Mouse (Mus musculus): ENCODE results near the gene Fbxo47.

Gene Fbxo47

GRCm38 (mm10) chr11:97830501-97830900, 53.5 kb downstream of the Fbxo47 start:
- no peak for DNase-seq (ENCODE audit: low spot score)

GRCm38 (mm10) chr11:97829913-97830476, 54.0 kb downstream of the Fbxo47 start:
- no peak for DNase-seq (ENCODE audit: low spot score)

- DNase-seq (ENCODE audit: low spot score) = no peak
Measured at GRCm38 (mm10) chr11:97829365-97829764, 54.6 kb downstream of the Fbxo47 start.

GRCm38 (mm10) chr11:97827654-97828053, 56.3 kb downstream of the Fbxo47 start:
- no peak for DNase-seq (ENCODE audit: low spot score)

GRCm38 (mm10) chr11:97826414-97826813, 57.5 kb downstream of the Fbxo47 start:
- no peak for DNase-seq (ENCODE audit: low spot score)

- no peak for DNase-seq (ENCODE audit: low spot score)
Measured at GRCm38 (mm10) chr11:97825971-97826370, 58.0 kb downstream of the Fbxo47 start.

GRCm38 (mm10) chr11:97825295-97825694, 58.7 kb downstream of the Fbxo47 start:
- DNase-seq (ENCODE audit: low spot score) = no peak

- DNase-seq (ENCODE audit: low spot score) = no peak
Measured at GRCm38 (mm10) chr11:97824895-97825294, 59.1 kb downstream of the Fbxo47 start.

GRCm38 (mm10) chr11:97824168-97824567, 59.8 kb downstream of the Fbxo47 start:
- DNase-seq (ENCODE audit: low spot score) = no peak

GRCm38 (mm10) chr11:97822840-97823603, 60.9 kb downstream of the Fbxo47 start:
- DNase-seq (ENCODE audit: low spot score) = no peak

- DNase-seq (ENCODE audit: low spot score) = peak; percentile 52
Measured at GRCm38 (mm10) chr11:97821401-97822064, 62.4 kb downstream of the Fbxo47 start.

- DNase-seq (ENCODE audit: low spot score) = peak; percentile 86
Measured at GRCm38 (mm10) chr11:97820840-97821239, 63.1 kb downstream of the Fbxo47 start.

- no peak for DNase-seq (ENCODE audit: low spot score)
Measured at GRCm38 (mm10) chr11:97819923-97820322, 64.0 kb downstream of the Fbxo47 start.

GRCm38 (mm10) chr11:97819102-97819501, 64.9 kb downstream of the Fbxo47 start:
- DNase-seq (ENCODE audit: low spot score) = no peak

GRCm38 (mm10) chr11:97818571-97818970, 65.4 kb downstream of the Fbxo47 start:
- peak; percentile 60 for DNase-seq (ENCODE audit: low spot score)

- no peak for DNase-seq (ENCODE audit: low spot score)
Measured at GRCm38 (mm10) chr11:97818003-97818402, 66.0 kb downstream of the Fbxo47 start.

GRCm38 (mm10) chr11:97817379-97817778, 66.6 kb downstream of the Fbxo47 start:
- DNase-seq (ENCODE audit: low spot score) = peak; percentile 44

- no peak for DNase-seq (ENCODE audit: low spot score)
Measured at GRCm38 (mm10) chr11:97816916-97817315, 67.0 kb downstream of the Fbxo47 start.

GRCm38 (mm10) chr11:97816176-97816575, 67.8 kb downstream of the Fbxo47 start:
- no peak for DNase-seq (ENCODE audit: low spot score)

- no peak for DNase-seq (ENCODE audit: low spot score)
Measured at GRCm38 (mm10) chr11:97815736-97816135, 68.2 kb downstream of the Fbxo47 start.

GRCm38 (mm10) chr11:97813746-97814515, 70.0 kb downstream of the Fbxo47 start:
- DNase-seq (ENCODE audit: low spot score) = no peak

GRCm38 (mm10) chr11:97813085-97813484, 70.9 kb downstream of the Fbxo47 start:
- DNase-seq (ENCODE audit: low spot score) = no peak

All from adipocyte (in vitro differentiated cells).